Mouse (Mus musculus) adrenal gland, adult 2 months (tissue): ENCODE measurements around the gene Gm45261. TPM values are rescaled to one million over a fixed set of nuclear protein-coding genes. Genes with fewer than 3 reads are reported as not detected.
A peak's percentile ranks its signal among the peaks of the same experiment; 100 is the strongest.

Experiments used
- DNase-seq: peaks from one replicate; pipeline ENCODE4 v3.0.0; 2021
- long read RNA-seq: library from polyadenylated mRNA; stranded (forward); transcript quantifications from one replicate; pipeline ENCODE4 v2.0.0, GENCODE M21; 2021
- polyA plus RNA-seq: library from polyadenylated mRNA; depleted of rRNA; stranded (reverse); fragments of >200 nt; gene quantifications from 2 replicates; pipeline ENCODE4 v1.2.3, GENCODE M21; 2012; rRNA removed
- total RNA-seq, 2 experiments: library from RNA; stranded (reverse); gene quantifications; 2 replicates each; pipeline ENCODE4 v1.2.3; 2021

The Gm45261 gene
- total RNA-seq (not detected), polyA plus RNA-seq (not detected in 2 replicates)
- long read RNA-seq, result 0 reads

GRCm38 (mm10) chr1:80461348-80461747 is at the start of gene Gm45261:
Gene Gm45261 (minus strand): TSS chr1:80461448.
- no peak for DNase-seq

GRCm38 (mm10) chr1:80504757-80505156 is 43.5 kb upstream of the Gm45261 start:
- DNase-seq, result no peak

- no peak for DNase-seq
These were observed 42.8 kb upstream of the Gm45261 start for GRCm38 (mm10) chr1:80504081-80504480.

GRCm38 (mm10) chr1:80502456-80503165 is 41.4 kb upstream of the Gm45261 start:
- DNase-seq, result no peak

GRCm38 (mm10) chr1:80499264-80499663 is 38.0 kb upstream of the Gm45261 start:
- DNase-seq, result no peak

- no peak for DNase-seq
These were observed 35.1 kb upstream of the Gm45261 start for GRCm38 (mm10) chr1:80496360-80496759.

GRCm38 (mm10) chr1:80483419-80483818 is 22.2 kb upstream of the Gm45261 start:
- DNase-seq, result no peak

GRCm38 (mm10) chr1:80474942-80475341 is 13.7 kb upstream of the Gm45261 start:
- DNase-seq, result no peak

GRCm38 (mm10) chr1:80472395-80472794 is 11.1 kb upstream of the Gm45261 start:
- no peak for DNase-seq

GRCm38 (mm10) chr1:80459923-80460322 is 1.3 kb downstream of the Gm45261 start:
- DNase-seq, result no peak

- DNase-seq, result no peak
These were observed 1.8 kb downstream of the Gm45261 start for GRCm38 (mm10) chr1:80459477-80459876.

GRCm38 (mm10) chr1:80453971-80454370 is 7.3 kb downstream of the Gm45261 start:
- no peak for DNase-seq

- DNase-seq, result no peak
These were observed 9.2 kb downstream of the Gm45261 start for GRCm38 (mm10) chr1:80451914-80452549.

GRCm38 (mm10) chr1:80447554-80447953 is 13.7 kb downstream of the Gm45261 start:
- peak; percentile 68 for DNase-seq

GRCm38 (mm10) chr1:80440911-80441310 is 20.3 kb downstream of the Gm45261 start:
- no peak for DNase-seq

GRCm38 (mm10) chr1:80438506-80438905 is 22.7 kb downstream of the Gm45261 start:
- no peak for DNase-seq

- no peak for DNase-seq
These were observed 33.3 kb downstream of the Gm45261 start for GRCm38 (mm10) chr1:80427946-80428345.

- DNase-seq, result no peak
These were observed 33.8 kb downstream of the Gm45261 start for GRCm38 (mm10) chr1:80427425-80427824.

- no peak for DNase-seq
These were observed 36.6 kb downstream of the Gm45261 start for GRCm38 (mm10) chr1:80424666-80425065.

- peak; percentile 44 for DNase-seq
These were observed 42.8 kb downstream of the Gm45261 start for GRCm38 (mm10) chr1:80418321-80419045.

- no peak for DNase-seq
These were observed 44.9 kb downstream of the Gm45261 start for GRCm38 (mm10) chr1:80416329-80416728.

- DNase-seq, result no peak
These were observed 48.7 kb downstream of the Gm45261 start for GRCm38 (mm10) chr1:80412521-80412920.
